Mouse (Mus musculus) E14TG2a.4 (cell line): ENCODE data around the gene Abcd1.

Experiments used
- CTCF ChIP-seq: conservative IDR thresholded peaks from 2 replicates; pipeline ENCODE4 v1.5.1; 2014; ENCODE audit warnings: low read length
- POU5F1 ChIP-seq: IDR thresholded peaks from 2 replicates; pipeline ENCODE4 v1.6.1; 2014; ENCODE audit warnings: low read length, borderline replicate concordance

DNA sequence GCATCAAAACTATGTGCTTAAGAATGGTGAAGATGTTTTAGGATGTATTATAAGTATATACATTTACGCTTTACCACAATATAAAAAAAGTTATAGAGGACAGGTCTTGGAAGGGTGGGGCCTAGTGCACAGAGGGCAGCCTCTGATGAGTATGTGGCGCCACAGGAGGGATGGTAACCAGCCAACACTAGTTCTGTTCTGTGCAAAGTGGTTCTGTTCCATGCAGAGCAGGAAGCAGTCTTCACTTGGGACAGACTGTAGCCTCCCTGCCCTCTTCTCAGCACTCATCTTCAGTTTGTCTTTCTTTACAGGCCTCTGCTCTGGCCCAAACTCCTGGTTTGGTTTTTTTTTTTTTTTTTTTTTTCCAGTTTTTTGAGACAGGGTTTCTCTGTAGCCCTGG, 32.2 kb upstream of the Abcd1 start:
- TF ChIP-seq CTCF: no peak
- no peak for TF ChIP-seq POU5F1
